Mouse (Mus musculus) kidney, postnatal 10 days (tissue): ENCODE measurements around the gene Nudt8.
A peak's percentile ranks its signal among the peaks of the same experiment; 100 is the strongest.
"Not testable (repeated sequence)": the region's sequence is repeated elsewhere in the genome, so short reads cannot be mapped to it uniquely, and the experiment has no call there.

Experiments used
- DNase-seq: peaks from one replicate; pipeline ENCODE4 v3.0.0; 2021; ENCODE audit warnings: mixed read lengths

Nudt8 gene

DNA sequence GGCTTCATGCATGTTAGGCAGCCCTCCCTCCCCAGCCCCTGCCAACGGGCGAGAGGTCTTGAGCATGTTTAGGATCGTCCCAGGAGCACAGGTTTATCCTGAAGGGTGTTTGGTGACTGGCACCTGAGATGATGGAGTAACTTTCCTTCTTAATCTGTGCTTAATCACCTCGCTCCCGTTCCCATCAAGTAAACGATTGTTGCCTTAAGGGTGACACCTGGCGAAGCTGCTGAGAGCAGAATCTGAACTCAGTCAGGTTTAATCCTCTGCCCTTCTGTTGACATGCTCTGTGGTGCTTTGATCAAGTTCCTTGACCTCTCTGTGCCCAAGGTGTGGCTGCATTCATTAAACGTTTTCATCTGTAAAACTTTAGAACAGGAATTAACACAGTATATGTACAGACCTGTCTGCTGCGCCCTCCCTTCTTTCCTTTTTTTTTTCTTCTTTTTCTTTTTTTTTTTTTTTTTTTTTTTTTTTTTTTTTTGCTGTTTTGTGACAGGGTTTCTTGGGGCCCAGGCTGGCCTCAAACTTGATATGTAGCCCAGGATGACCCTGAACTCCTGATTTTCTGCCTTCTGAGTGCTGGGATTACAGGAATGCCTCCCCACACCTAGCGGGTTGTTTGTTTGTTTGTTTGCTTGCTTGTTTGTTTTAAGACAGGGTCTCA lies 17.7 kb downstream of the Nudt8 start:
- no peak for DNase-seq

- DNase-seq: peak; percentile 89
These were observed 18.6 kb downstream of the Nudt8 start for GRCm38 (mm10) chr19:4018743-4019583.

GRCm38 (mm10) chr19:4023185-4023584 lies 22.8 kb downstream of the Nudt8 start:
- DNase-seq: no peak

GRCm38 (mm10) chr19:4027576-4027975 lies 27.2 kb downstream of the Nudt8 start:
- no peak for DNase-seq

GRCm38 (mm10) chr19:4032668-4033067 lies 32.3 kb downstream of the Nudt8 start:
- DNase-seq: no peak

DNA sequence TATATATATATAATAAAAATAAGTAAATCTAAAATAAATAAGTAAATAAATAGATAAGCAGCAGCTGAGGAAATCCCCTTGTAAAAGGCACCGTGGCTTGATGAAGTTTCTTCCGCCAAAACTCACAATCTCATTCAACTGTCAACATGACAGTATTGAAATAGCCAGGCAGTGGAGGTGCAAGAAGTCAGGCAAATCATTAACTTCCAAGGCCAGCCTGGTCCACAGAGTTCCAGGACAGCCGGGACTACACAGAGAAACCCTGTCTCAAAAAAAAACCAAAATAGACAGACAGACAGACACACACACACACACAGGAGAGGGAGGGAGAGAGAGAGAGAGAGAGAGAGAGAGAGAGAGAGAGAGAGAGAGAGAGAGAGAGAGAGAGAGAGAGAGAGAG lies 32.9 kb downstream of the Nudt8 start:
- DNase-seq: peak; percentile 43

- no peak for DNase-seq
These were observed 33.4 kb downstream of the Nudt8 start for GRCm38 (mm10) chr19:4033742-4034141.

DNA sequence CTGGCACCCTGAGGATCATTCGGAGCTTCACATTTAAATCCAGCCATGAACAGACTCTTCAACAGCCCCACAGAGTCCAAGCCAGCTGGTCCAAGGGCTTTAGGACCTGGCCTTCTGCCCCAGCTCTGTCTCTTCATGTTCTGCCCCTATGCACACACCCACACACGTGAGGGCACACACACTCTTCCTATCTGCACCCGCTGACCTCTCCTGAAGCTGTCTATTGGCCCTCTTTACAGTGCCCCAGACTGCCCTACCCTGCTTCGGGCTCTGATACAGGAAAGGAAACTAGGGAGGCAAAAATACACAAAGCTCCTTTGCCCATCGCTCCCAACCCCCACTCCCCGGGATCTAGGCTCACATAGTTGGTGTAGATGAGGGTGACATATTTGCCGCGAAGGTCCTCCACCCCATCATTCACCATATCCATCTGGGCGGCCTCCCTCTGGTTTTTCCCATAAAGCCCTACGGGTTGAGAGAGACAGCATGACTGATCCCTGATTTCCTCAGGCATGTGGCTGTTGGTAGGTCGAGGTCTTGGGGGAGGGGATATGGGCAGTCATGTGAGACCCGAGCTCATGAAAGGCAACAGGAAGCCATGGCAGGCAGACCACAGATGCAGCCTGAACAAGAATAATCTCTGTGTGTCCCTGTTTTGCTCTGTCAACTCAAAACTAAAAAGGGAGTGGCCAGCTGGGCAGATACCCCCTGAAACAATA lies 36.1 kb downstream of the Nudt8 start:
- no peak for DNase-seq

- DNase-seq: not testable (repeated sequence)
These were observed 36.9 kb downstream of the Nudt8 start for GRCm38 (mm10) chr19:4037154-4037787.

GRCm38 (mm10) chr19:4037788-4038232 lies 37.4 kb downstream of the Nudt8 start, which contains the start of gene Gstp1:
Gene Gstp1, minus strand, starts transcription at chr19:4037985.
- DNase-seq: peak; percentile 92

- DNase-seq: not testable (repeated sequence)
These were observed 40.6 kb downstream of the Nudt8 start for GRCm38 (mm10) chr19:4040941-4041340.

- not testable (repeated sequence) for DNase-seq
These were observed 41.1 kb downstream of the Nudt8 start for GRCm38 (mm10) chr19:4041500-4041899.

GRCm38 (mm10) chr19:4042124-4042523 lies 41.7 kb downstream of the Nudt8 start:
- peak; percentile 38 for DNase-seq

DNA sequence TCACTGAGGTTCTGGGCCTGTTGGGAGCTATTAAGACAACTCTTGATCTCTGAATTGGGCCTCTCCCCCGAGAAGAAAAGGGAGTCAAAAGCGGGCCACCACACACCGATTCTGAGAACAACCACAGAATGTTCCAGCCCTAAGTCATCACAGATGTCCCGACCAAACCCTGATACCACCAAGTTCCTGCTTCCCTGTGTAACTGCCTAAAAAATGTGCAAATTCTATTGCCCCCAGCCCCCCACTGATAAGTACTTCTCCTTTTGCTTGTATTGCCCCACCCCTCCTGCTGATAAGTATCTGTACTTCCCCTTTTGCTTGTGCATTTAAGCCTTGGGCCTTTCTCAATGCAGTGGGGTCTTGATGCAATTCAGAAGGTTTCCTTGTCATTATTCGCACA lies 43.7 kb downstream of the Nudt8 start:
- not testable (repeated sequence) for DNase-seq

DNA sequence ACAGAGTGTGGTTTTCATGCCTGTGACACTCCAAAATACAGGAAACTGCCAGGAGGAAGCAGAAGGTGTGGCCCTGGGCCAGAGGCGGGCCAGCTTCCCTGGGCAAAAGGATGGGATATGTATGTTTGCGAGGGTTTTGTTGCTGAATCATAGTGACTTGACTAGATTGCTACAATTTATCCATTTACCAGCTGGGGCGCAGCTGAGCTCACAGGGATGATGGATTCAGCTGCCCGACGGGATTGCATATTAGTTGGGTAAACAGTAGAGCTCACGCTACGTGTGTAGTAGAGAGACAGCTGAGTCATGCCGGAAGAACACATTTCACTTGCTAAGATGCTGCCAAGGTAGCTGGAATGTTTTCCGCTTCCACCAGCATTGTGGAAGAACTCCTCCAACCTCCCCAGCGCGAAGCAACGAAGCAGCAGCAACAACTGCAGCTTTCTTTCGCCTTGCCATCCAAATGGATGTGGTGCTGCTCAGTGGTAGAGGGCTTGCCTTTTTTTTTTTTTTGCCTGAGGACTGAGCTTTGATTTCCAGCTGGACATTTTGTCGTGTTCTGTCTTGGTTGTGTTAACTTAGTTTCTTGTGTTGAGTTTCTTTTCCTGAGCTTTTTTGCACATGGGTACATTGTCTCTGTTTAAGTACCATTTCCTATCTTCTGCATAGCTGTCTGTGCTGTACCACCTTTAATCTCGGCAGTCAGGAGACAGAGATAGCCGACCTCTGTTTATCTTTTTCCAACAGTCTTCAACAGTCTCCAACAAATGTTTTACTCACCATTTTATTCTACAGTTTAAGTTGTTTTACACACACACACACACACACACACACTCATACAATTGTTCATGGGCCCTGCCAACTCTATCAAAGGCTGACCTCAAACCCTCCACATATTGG lies 45.8 kb downstream of the Nudt8 start, which contains the start of gene Gstp2:
TSS of gene Gstp2 (minus strand) at position 58 of the 900 bp plus-strand sequence.
- DNase-seq: peak; percentile 85

- no peak for DNase-seq
These were observed 46.5 kb downstream of the Nudt8 start for GRCm38 (mm10) chr19:4046866-4047254.

GRCm38 (mm10) chr19:4047859-4048258 lies 47.5 kb downstream of the Nudt8 start:
- DNase-seq: peak; percentile 92

GRCm38 (mm10) chr19:4049069-4049468 lies 48.7 kb downstream of the Nudt8 start:
- DNase-seq: not testable (repeated sequence)

DNA sequence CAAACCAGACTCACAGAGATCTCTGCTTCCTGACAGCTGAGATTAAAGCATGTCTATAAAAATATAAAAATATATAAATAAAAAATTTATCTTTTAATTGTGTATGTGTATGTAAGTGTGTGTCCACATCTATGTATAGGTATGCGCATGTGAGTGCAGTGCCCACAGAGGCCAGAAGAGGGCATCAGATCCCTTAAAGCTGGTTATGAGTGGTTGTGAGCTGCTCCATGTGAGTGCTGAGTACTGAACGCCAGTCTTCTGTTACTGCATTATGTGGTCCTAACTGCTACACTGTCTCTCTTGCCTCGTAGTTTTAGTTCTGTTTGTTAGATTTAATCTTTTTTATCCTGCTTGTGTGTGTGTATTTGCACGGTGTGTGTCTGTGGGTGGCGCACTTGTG lies 50.6 kb downstream of the Nudt8 start:
- no peak for DNase-seq
